Mouse (Mus musculus): ENCODE data around the gene Rad50. TPM values are rescaled to one million over a fixed set of nuclear protein-coding genes. Genes with fewer than 3 reads are reported as not detected.

Gene Rad50
- total RNA-seq, 1 experiment from 2014 or later = 22.0 TPM

Other genes starting within 250 kb of the Rad50 start
- not detected in 2 replicates for gene Gm9837, start 236.8 kb downstream of the Rad50 start, total RNA-seq (2021)
- gene Gm9945, start 227.2 kb downstream of the Rad50 start, total RNA-seq (2021) = not detected in 2 replicates
- 0.30 and 0.33 TPM in 2 replicates for gene Sowaha, start 227.0 kb downstream of the Rad50 start, total RNA-seq (2021)
- gene Sept8, start 188.1 kb downstream of the Rad50 start, total RNA-seq (2021) = 44.5 and 44.6 TPM in 2 replicates
- 27.0 and 31.9 TPM in 2 replicates for gene Kif3a, start 139.9 kb downstream of the Rad50 start, total RNA-seq (2021)
- gene Il4, start 88.7 kb downstream of the Rad50 start, total RNA-seq (2021) = not detected in 2 replicates
- not detected in 2 replicates for gene Il13, start 72.6 kb downstream of the Rad50 start, total RNA-seq (2021)
- gene Il5, start 13.5 kb upstream of the Rad50 start, total RNA-seq (2021) = not detected in 2 replicates
- gene Irf1, start 62.7 kb upstream of the Rad50 start, total RNA-seq (2021) = 30.4 and 33.8 TPM in 2 replicates
- 1.9 TPM in 1 of 2 replicates, not detected in the other for gene Gm17334, start 65.9 kb upstream of the Rad50 start, total RNA-seq (2021)
- 12.0 and 19.8 TPM in 2 replicates for gene Gm12216, start 151.9 kb upstream of the Rad50 start, total RNA-seq (2021)
- gene Slc22a5, start 184.3 kb upstream of the Rad50 start, total RNA-seq (2021) = 29.0 and 39.4 TPM in 2 replicates

Data from adrenal gland, postnatal 25 days (tissue).